Mouse (Mus musculus) stomach, postnatal 0 days (tissue): ENCODE results near the gene Fibcd1. TPM values are rescaled to one million over a fixed set of nuclear protein-coding genes. Genes with fewer than 3 reads are reported as not detected.

Experiments
- ATAC-seq: fragments of 200-750 bp; cut with Nextera tagmentation; 2 replicates; pipeline ENCODE4 v1.8.0; 2017; ENCODE audit not compliant: low FRiP score, low TSS enrichment
- DNase-seq: peaks from one replicate; pipeline ENCODE4 v3.0.0-alpha.2; 2016; ENCODE audit warnings: low spot score
- H3K27ac ChIP-seq: fragments of 300-500 bp; sonication (generic); replicated peaks from 2 replicates; pipeline ENCODE4 v1.5.1; 2014; ENCODE audit warnings: mild to moderate bottlenecking, control low read depth
- H3K27me3 ChIP-seq: fragments of 300-500 bp; sonication (generic); 2 replicates; pipeline ENCODE4 v1.6.1; 2014; ENCODE audit warnings: low read length; ENCODE audit not compliant: control insufficient read depth, insufficient read depth
- H3K36me3 ChIP-seq: fragments of 300-500 bp; sonication (generic); 2 replicates; pipeline ENCODE4 v1.6.1; 2014; ENCODE audit warnings: low read length, mixed read lengths; ENCODE audit not compliant: control insufficient read depth, insufficient read depth
- H3K4me1 ChIP-seq: fragments of 300-500 bp; sonication (generic); replicated peaks from 2 replicates; pipeline ENCODE4 v1.6.1; 2014; ENCODE audit warnings: antibody characterized with exemption; ENCODE audit not compliant: control insufficient read depth, insufficient read depth
- H3K4me2 ChIP-seq: fragments of 300-500 bp; sonication (generic); replicated peaks from 2 replicates; pipeline ENCODE4 v1.6.1; 2014; ENCODE audit warnings: low read depth, mild to moderate bottlenecking, control low read depth, moderate library complexity
- H3K4me3 ChIP-seq: fragments of 300-500 bp; sonication (generic); 2 replicates; pipeline ENCODE4 v1.5.1; 2014; ENCODE audit warnings: low read depth, low read length, control low read depth
- H3K9ac ChIP-seq: fragments of 300-500 bp; sonication (generic); 2 replicates; pipeline ENCODE4 v1.6.1; 2014; ENCODE audit warnings: mild to moderate bottlenecking, low read length, control low read depth, mixed read lengths
- H3K9me3 ChIP-seq: fragments of 300-500 bp; sonication (generic); 2 replicates; pipeline ENCODE4 v1.6.1; 2016; ENCODE audit warnings: low read length; ENCODE audit not compliant: control insufficient read depth
- CTCF ChIP-seq: IDR thresholded peaks from 2 replicates; pipeline ENCODE4 v1.5.1; 2016; ENCODE audit warnings: antibody characterized with exemption, low read depth, mild to moderate bottlenecking, moderate library complexity
- EP300 ChIP-seq: optimal IDR thresholded peaks from 2 replicates; pipeline ENCODE3; 2016; ENCODE audit warnings: antibody characterized with exemption
- WGBS: fragments of 180-500 bp; shearing (Covaris S2); extraction: QIAGEN DNeasy Blood & Tissue Kit; methylation state at CpG from one replicate; pipeline ENCODE4 v1.1.7; 2014; 5-methylcytosine and 5-hydroxymethylcytosine counted together
- polyA plus RNA-seq: library from polyadenylated mRNA; unstranded; fragments of >200 nt; fragmentation: Nextera tagmentation; extraction: Ambion mirVana; gene quantifications from 2 replicates; pipeline ENCODE4 v1.2.1, GENCODE M21; 2015

Fibcd1 gene
- polyA plus RNA-seq, 1 experiment from 2014 or later, result 0.08 TPM

DNA sequence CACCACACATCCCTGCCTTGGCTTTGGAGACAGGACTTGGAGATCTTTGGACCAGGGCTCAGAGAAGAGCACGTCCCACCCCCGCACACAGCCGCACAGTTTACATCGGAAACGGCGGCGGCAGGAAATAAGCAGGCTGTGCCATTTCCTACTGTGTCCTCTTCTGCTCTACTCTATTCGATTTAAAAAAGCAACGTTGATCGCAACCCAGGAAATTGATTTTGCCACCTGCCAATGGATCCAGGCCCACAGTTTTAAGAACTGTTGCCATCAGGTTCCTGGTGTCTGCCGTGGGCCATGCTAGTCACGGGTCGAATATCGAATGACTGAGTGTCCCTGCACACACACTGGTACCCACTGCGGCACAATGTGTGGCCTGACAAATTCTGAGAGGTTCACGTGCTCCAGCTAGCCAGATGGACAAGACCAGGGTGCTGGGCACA lies 20.3 kb downstream of the Fibcd1 start:
- DNase-seq (no peak), ATAC-seq (no peak)

DNA sequence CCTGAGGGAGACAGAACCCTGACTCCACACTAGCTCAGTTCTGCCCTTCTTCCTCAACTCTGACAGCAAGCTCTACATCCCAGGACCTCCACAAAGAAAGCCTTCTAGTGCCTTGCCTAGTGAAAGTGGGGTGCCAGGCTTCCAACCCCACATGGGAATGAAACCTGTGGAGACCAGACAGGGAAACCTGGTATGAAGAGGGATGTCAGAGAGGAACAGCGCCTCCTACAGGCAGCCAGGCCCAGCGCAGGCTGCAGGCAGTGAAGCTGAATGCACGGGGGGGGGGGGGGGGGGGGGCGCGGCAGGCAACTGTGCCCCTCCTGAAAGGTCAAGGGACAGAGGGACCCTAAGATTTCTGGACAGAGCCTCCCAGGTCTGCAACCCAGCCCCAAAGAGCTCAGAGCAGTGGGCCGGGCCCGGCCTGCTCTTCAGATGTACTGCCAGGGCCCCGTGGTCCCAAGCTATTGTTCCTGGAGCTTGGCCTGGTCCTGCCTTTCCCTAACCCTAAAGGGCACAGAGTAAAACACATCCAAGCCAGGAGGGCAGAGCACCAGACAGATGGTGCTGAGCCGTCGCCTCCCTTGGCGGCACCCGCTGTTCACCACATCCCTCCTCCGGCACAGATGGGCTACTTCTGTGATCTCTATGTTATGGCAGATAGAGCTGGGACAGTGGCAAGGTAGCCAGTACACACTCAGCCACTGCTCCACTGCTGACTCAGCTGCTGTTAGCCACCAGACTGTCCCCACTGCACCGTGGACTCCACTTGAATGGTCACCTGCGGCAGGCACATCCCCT lies 21.7 kb downstream of the Fibcd1 start:
- Histone ChIP-seq H3K4me2 (no peak overlapping the region), H3K9me3 (no peaks in the 10 kb centered on the region), H3K4me3 (no peak overlapping the region), H3K4me1 (no peaks in the 10 kb centered on the region; the same call in 1 of the 2 replicates), H3K27ac (no peak overlapping the region), H3K27me3 (no peaks in the 10 kb centered on the region), H3K9ac (no peak overlapping the region), H3K36me3 (no peaks in the 10 kb centered on the region)
- 88% methylated on average over 10 of the region's 15 CpGs for WGBS
- ATAC-seq (no peak), DNase-seq (peak; percentile 50)
- TF ChIP-seq CTCF (peak; percentile 69), EP300 (no peak)

More for the DNA sequence above, 20.3 kb downstream of the Fibcd1 start:
- Histone ChIP-seq H3K27ac (no peak overlapping the region), H3K9me3 (no peaks in the 10 kb centered on the region), H3K9ac (no peak overlapping the region), H3K36me3 (no peaks in the 10 kb centered on the region), H3K27me3 (no peaks in the 10 kb centered on the region), H3K4me3 (no peak overlapping the region), H3K4me2 (no peak overlapping the region), H3K4me1 (no peaks in the 10 kb centered on the region; the same call in 1 of the 2 replicates)
- no peak for TF ChIP-seq CTCF
- TF ChIP-seq EP300, result no peak
- 76% methylated on average over 16 of the region's 16 CpGs for WGBS

DNA sequence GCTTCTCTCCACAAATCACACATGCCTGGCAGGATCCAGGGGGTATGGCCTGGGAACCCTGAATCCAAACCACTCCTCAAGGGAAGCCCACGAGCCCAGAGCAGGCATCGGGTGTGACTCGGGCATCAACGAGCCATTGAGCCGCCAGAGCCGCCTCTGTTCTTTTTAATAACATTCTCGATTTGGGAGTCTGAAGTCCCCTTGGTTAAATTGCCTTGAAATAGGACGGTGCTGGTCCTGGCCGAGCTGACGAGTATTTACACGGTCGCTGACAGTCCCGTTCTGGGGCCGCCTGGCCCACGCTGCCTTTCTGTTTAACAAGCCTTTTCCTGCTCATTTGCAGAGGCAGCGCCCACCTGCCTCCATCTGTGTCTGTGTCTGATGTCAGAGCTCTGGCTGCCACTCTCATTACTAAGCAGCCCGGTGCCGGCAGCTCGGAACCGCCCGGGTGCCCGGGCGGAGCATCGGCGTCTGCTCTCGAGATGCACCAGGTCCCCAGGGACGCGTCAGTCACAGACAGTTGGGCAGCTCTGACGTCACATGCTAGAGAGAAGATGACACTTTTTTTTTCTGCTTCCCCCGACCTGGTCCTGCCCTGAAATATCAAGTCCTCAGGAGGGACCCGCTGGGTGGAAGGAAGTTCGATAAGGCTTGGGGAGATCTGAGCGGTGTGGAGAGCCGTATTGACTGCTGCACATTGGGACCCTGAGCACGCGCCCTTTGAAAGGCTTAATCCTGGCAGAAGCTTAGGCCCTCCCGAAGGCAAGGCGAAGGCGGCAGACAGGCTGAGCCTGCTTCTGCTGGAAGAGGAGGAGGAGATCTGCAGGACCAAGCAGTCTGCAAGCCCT lies 23.1 kb downstream of the Fibcd1 start:
- 15% methylated on average over 39 of the region's 39 CpGs for WGBS
- no peak for DNase-seq

DNA sequence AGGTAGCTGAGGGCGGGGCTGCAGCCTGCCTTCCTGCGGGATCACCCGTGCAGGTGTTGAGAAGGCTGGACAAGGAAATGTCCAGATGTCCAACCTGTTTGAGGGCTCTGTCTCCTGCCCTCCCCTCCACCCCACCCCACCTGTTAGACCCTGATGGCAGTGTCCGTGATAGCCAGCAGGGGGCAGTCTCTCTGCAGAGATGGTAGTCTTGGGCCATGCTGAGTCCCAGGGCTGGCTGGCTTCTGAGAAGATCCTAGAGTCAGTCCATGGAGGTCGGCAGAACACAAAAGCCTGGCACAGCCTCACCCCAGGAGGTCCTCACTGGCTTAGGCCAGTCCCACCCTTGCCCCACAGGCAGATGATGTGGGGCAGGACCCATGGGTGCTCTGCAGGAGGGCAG lies 30.4 kb downstream of the Fibcd1 start:
- H3K27ac ChIP-seq, result no peak overlapping the region
- H3K4me1 ChIP-seq, result no peaks in the 10 kb centered on the region
- WGBS, result 22% methylated on average over 5 of the region's 5 CpGs
- no peaks in the 10 kb centered on the region for H3K9me3 ChIP-seq
- 0 out of 2 replicates have a peak, but pooled peaks have one; percentile 32 for ATAC-seq
- H3K36me3 ChIP-seq, result no peaks in the 10 kb centered on the region
- H3K4me3 ChIP-seq, result no peak overlapping the region
- no peaks in the 10 kb centered on the region for H3K27me3 ChIP-seq
- peak; percentile 85 for TF ChIP-seq CTCF
- TF ChIP-seq EP300, result no peak
- H3K9ac ChIP-seq, result no peak overlapping the region
- DNase-seq, result peak; percentile 62
- no peak overlapping the region for H3K4me2 ChIP-seq

More for the DNA sequence above, 23.1 kb downstream of the Fibcd1 start:
- Histone ChIP-seq H3K4me3 (peak overlapping the region; percentile 12; the same call in 1 of the 2 replicates), H3K4me2 (peak overlapping the region; percentile 29; the same call in 1 of the 2 replicates), H3K27me3 (no peaks in the 10 kb centered on the region), H3K9ac (no peak overlapping the region), H3K27ac (no peak overlapping the region), H3K4me1 (no peaks in the 10 kb centered on the region; the same call in 1 of the 2 replicates), H3K9me3 (no peaks in the 10 kb centered on the region), H3K36me3 (no peaks in the 10 kb centered on the region)
- no peak for ATAC-seq
- no peak for TF ChIP-seq CTCF
- TF ChIP-seq EP300, result no peak

DNA sequence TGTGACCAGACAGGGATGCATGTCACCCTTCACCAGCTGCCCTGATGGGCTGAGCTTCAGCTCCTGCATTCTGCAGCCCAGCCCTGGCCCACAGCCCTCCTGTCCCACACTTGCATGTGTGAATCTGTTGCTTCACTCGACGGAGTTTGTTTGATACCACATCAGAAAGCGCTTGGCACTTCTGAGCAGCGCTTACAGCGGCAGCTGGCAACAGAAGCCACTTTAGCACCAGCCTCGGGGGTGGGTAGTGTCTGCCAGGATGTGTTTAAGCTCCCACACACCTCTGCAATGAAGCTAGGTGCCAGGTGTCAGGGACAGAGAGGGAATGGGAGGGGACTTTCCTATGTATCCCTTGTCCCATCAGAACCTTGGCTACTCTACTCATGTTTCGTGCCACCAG lies 31.1 kb downstream of the Fibcd1 start:
- Histone ChIP-seq H3K9ac (no peak overlapping the region), H3K4me2 (no peak overlapping the region), H3K4me3 (no peak overlapping the region), H3K9me3 (no peaks in the 10 kb centered on the region), H3K36me3 (no peaks in the 10 kb centered on the region), H3K27ac (no peak overlapping the region), H3K27me3 (no peaks in the 10 kb centered on the region), H3K4me1 (no peaks in the 10 kb centered on the region)
- DNase-seq (no peak), ATAC-seq (no peak)
- TF ChIP-seq EP300, result no peak
- WGBS, result 68% methylated on average over 7 of the region's 7 CpGs
